Mouse (Mus musculus): Measurements from ENCODE around the gene Grk1. TPM values are rescaled to one million over a fixed set of nuclear protein-coding genes. Genes with fewer than 3 reads are reported as not detected.

The Grk1 gene
- total RNA-seq, 1 experiment from 2014 or later, result not detected

Other genes starting within 250 kb of the Grk1 start
- gene Lamp1, start 245.9 kb upstream of the Grk1 start, total RNA-seq (2021), result 393 and 413 TPM in 2 replicates
- 14.8 and 22.1 TPM in 2 replicates for gene Grtp1, start 204.5 kb upstream of the Grk1 start, total RNA-seq (2021)
- gene Adprhl1, start 150.9 kb upstream of the Grk1 start, total RNA-seq (2021), result 1.4 and 1.7 TPM in 2 replicates
- 29.1 and 36.5 TPM in 2 replicates for gene Dcun1d2, start 117.0 kb upstream of the Grk1 start, total RNA-seq (2021)
- 24.8 and 32.5 TPM in 2 replicates for gene Tmco3, start 116.9 kb upstream of the Grk1 start, total RNA-seq (2021)
- 56.6 and 63.8 TPM in 2 replicates for gene Tfdp1, start 66.3 kb upstream of the Grk1 start, total RNA-seq (2021)
- gene Atp4b, start 8.3 kb upstream of the Grk1 start, total RNA-seq (2021), result not detected in 2 replicates
- gene Tmem255b, start 30.1 kb downstream of the Grk1 start, total RNA-seq (2021), result 1.8 TPM in 1 of 2 replicates, not detected in the other
- 99.3 and 166 TPM in 2 replicates for gene Gas6, start 89.4 kb downstream of the Grk1 start, total RNA-seq (2021)
- gene 1700029H14Rik, start 157.4 kb downstream of the Grk1 start, total RNA-seq (2021), result not detected in 2 replicates

Measured in adrenal gland, postnatal 25 days (tissue).